In genomic region chr9:44861121-44861520, GRCm38 (mm10) we compare ENCODE assay signal across 19 mouse cellular contexts. TPM values are rescaled to one million over a fixed set of nuclear protein-coding genes. Genes with fewer than 3 reads are reported as not detected.
"Had no signal": no experiment of that assay in that cellular context is flagged by ENCODE, and none has a peak within 500 bp of the region (broad histone marks: within the 10 kb centered on the region; RNA-seq: fewer than 3 reads in every experiment).

No protein-coding gene starts in this region.

- H3K4me3 ChIP-seq: kidney, embryonic 15.5 days; limb, embryonic 12.5 days; limb, embryonic 15.5 days; liver, embryonic 12.5 days; midbrain, embryonic 12.5 days; midbrain, embryonic 15.5 days; neural tube, embryonic 12.5 days; neural tube, embryonic 15.5 days had no signal

- H3K4me2 ChIP-seq: kidney, embryonic 15.5 days; limb, embryonic 12.5 days; limb, embryonic 15.5 days; liver, embryonic 12.5 days; lung, embryonic 14.5 days; midbrain, embryonic 12.5 days; midbrain, embryonic 15.5 days; neural tube, embryonic 12.5 days; neural tube, embryonic 15.5 days had no signal

- H3K9me3 ChIP-seq: kidney, embryonic 15.5 days; limb, embryonic 15.5 days; midbrain, embryonic 15.5 days; neural tube, embryonic 12.5 days; neural tube, embryonic 15.5 days had no signal

- ATAC-seq: liver, embryonic 12.5 days; lung, postnatal 0 days; midbrain, embryonic 15.5 days had no signal

- DNase-seq: kidney, adult 8-10 months; kidney, postnatal 10 days; kidney, postnatal 36 days; left cerebral cortex, postnatal 4 days; lung, embryonic 14.5 days; lung, postnatal 36 days; right cerebral cortex, adult 18-20 months; right cerebral cortex, postnatal 14 days; right cerebral cortex, postnatal 4 days; thymus, postnatal 25 days had no signal

- H3K9ac ChIP-seq: kidney, embryonic 15.5 days; limb, embryonic 12.5 days; limb, embryonic 15.5 days; liver, embryonic 12.5 days; lung, embryonic 14.5 days; midbrain, embryonic 12.5 days; midbrain, embryonic 15.5 days; neural tube, embryonic 12.5 days; neural tube, embryonic 15.5 days had no signal

- H3K27me3 ChIP-seq: kidney, embryonic 15.5 days; limb, embryonic 12.5 days; limb, embryonic 15.5 days; liver, embryonic 12.5 days; midbrain, embryonic 12.5 days; midbrain, embryonic 15.5 days; neural tube, embryonic 12.5 days; neural tube, embryonic 15.5 days had no signal

- H3K4me1 ChIP-seq: neural tube, embryonic 12.5 days had no signal

- H3K27ac ChIP-seq: kidney, embryonic 15.5 days; limb, embryonic 12.5 days; limb, embryonic 15.5 days; liver, embryonic 12.5 days; midbrain, embryonic 12.5 days; midbrain, embryonic 15.5 days; neural tube, embryonic 12.5 days; neural tube, embryonic 15.5 days had no signal

RNA-seq across cellular contexts. Expression of gene Ttc36, which starts 58.2 kb away (rescaled TPM):
- polyA plus RNA-seq: limb, embryonic 12.5 days; midbrain, embryonic 12.5 days; midbrain, embryonic 15.5 days; neural tube, embryonic 12.5 days had no signal
